Mouse (Mus musculus) testis, postnatal 10 days (tissue): ENCODE measurements around the gene Igf1.

Experiments
- DNase-seq: peaks from one replicate; pipeline ENCODE4 v3.0.0; 2021; ENCODE audit warnings: low spot score

Igf1 gene

GRCm38 (mm10) chr10:87897331-87897730 lies 39.3 kb downstream of the Igf1 start:
- DNase-seq = no peak

GRCm38 (mm10) chr10:87898826-87899225 lies 40.8 kb downstream of the Igf1 start:
- DNase-seq = no peak

GRCm38 (mm10) chr10:87901916-87902315 lies 43.9 kb downstream of the Igf1 start:
- DNase-seq = no peak

- no peak for DNase-seq
Observed at GRCm38 (mm10) chr10:87904324-87904723, 46.3 kb downstream of the Igf1 start.

GRCm38 (mm10) chr10:87905087-87905486 lies 47.0 kb downstream of the Igf1 start:
- no peak for DNase-seq

GRCm38 (mm10) chr10:87906121-87906520 lies 48.1 kb downstream of the Igf1 start:
- no peak for DNase-seq

- DNase-seq = no peak
Observed at GRCm38 (mm10) chr10:87906757-87907307, 48.8 kb downstream of the Igf1 start.

- DNase-seq = no peak
Observed at GRCm38 (mm10) chr10:87913852-87914251, 55.8 kb downstream of the Igf1 start.

- DNase-seq = no peak
Observed at GRCm38 (mm10) chr10:87914932-87915331, 56.9 kb downstream of the Igf1 start.

GRCm38 (mm10) chr10:87915782-87916181 lies 57.7 kb downstream of the Igf1 start:
- no peak for DNase-seq

- DNase-seq = no peak
Observed at GRCm38 (mm10) chr10:87922263-87922662, 64.2 kb downstream of the Igf1 start.

GRCm38 (mm10) chr10:87926564-87926963 lies 68.5 kb downstream of the Igf1 start:
- no peak for DNase-seq

- DNase-seq = peak; percentile 53
Observed at GRCm38 (mm10) chr10:87927131-87927609, 69.1 kb downstream of the Igf1 start.

GRCm38 (mm10) chr10:87948192-87948591 lies 90.1 kb downstream of the Igf1 start:
- no peak for DNase-seq

- DNase-seq = no peak
Observed at GRCm38 (mm10) chr10:87971536-87971935, 113.5 kb downstream of the Igf1 start.

GRCm38 (mm10) chr10:87973911-87974631 lies 116.0 kb downstream of the Igf1 start:
- no peak for DNase-seq

- no peak for DNase-seq
Observed at GRCm38 (mm10) chr10:87985375-87985774, 127.3 kb downstream of the Igf1 start.

GRCm38 (mm10) chr10:87986201-87986600 lies 128.1 kb downstream of the Igf1 start:
- DNase-seq = no peak
